Mouse (Mus musculus) embryo, embryonic 9.5 days (tissue): ENCODE measurements around the gene Stx5a.
A peak's percentile ranks its signal among the peaks of the same experiment; 100 is the strongest.

Experiments
- DNase-seq: peaks from one replicate; pipeline ENCODE4 v3.0.0-alpha.2; 2017; ENCODE audit errors: extremely low spot score

The Stx5a gene

DNA sequence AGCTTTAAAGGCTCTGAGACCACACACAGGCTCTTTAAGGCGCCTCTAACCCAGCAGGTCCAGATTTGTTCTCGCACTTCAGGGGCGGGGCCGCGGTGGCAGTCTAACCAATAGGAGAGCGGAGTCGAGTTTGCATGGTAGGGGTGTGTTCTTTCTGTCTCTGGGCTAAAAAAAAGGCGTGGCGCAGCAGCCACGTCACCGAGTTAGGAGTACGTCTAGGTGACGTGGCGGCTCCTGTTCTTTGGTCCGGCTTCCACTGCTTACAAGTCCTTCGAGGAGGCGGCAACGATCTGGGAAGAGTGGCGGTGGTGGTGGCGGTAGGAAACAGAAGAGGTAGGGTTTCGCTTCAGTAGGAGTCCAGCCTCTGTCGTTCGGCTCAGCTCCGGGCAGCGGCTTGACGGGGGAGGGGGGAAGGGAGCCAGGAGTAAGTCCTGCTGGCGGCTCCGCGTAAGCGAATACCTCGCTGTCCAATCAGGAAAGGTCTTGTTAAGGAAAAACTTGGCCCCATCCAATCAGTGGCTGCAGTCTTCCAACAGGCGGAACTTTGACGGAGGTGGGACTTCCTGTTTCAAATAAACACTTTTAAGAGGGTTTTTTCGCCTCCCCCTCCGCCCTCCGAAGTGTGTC lies at the start of gene Stx5a:
Stx5a (plus strand) TSS at position 171 of the 627 bp plus-strand sequence.
- peak; percentile 97 for DNase-seq

- no peak for DNase-seq
Measured at GRCm38 (mm10) chr19:8691871-8692539, 49.2 kb upstream of the Stx5a start.

GRCm38 (mm10) chr19:8692740-8693139 lies 48.5 kb upstream of the Stx5a start:
- DNase-seq: no peak

GRCm38 (mm10) chr19:8695330-8695729 lies 45.9 kb upstream of the Stx5a start:
- peak; percentile 33 for DNase-seq

DNA sequence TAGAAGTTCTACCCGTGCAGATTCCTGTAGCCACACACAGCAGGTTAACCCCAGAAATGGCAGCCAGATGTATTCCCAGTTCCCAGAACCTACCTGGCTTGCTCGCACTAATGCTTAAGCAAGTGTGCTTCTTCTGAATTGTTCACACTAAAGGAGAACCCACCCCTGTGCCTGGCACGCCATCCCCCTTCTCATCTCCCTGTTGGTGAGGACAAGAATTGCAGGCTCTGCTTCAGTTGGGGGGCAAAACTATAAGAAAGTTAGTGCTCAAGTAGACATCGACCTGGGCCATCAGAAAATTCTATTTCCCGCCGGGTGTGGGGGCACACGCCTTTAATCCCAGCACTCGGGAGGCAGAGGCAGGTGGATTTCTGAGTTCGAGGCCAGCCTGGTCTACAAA lies 41.6 kb upstream of the Stx5a start:
- no peak for DNase-seq

DNA sequence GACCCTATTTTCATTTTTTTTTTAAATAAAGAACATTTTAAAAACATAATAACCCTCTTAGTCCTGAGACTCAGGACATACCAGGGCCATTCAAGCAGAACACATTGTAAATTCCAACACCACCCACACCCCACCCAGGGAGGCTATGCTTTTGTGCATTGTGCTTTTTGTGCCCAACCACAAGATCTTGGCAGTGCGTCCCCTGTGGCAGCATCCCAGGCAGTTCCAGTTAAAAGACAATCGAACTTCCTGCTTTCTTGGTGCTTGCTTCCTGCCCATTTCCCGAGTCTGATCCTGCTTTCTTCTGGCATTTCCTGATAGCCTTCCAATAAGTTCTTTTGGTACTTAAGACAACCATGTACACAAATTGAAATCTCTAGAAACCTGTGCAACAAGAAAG lies 38.8 kb upstream of the Stx5a start:
- DNase-seq: no peak

DNA sequence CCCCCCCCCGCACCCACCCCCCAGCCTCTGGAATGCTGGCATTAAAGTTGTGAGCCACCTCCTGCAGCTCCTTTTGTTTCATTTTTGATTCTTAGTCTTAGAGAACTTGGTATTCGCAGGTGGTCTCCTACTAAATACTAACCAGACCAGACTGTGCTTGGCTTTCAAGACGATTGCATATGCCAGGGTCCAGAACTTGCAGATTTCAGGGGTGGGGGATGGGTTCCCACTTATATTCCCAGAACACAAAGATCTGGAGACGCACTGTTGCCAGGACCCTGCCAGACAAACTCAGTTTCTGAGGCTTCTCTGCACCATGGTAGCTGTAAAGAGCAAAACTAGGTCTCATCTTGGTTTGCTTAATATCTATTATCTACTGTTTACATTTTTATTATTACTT lies 37.6 kb upstream of the Stx5a start:
- DNase-seq: no peak

GRCm38 (mm10) chr19:8705026-8705708 lies 36.0 kb upstream of the Stx5a start:
- no peak for DNase-seq

GRCm38 (mm10) chr19:8706132-8706667 lies 35.0 kb upstream of the Stx5a start:
- DNase-seq: no peak

GRCm38 (mm10) chr19:8706930-8707329 lies 34.3 kb upstream of the Stx5a start:
- no peak for DNase-seq

GRCm38 (mm10) chr19:8708954-8709353 lies 32.3 kb upstream of the Stx5a start:
- no peak for DNase-seq

GRCm38 (mm10) chr19:8710057-8710456 lies 31.2 kb upstream of the Stx5a start:
- no peak for DNase-seq

DNA sequence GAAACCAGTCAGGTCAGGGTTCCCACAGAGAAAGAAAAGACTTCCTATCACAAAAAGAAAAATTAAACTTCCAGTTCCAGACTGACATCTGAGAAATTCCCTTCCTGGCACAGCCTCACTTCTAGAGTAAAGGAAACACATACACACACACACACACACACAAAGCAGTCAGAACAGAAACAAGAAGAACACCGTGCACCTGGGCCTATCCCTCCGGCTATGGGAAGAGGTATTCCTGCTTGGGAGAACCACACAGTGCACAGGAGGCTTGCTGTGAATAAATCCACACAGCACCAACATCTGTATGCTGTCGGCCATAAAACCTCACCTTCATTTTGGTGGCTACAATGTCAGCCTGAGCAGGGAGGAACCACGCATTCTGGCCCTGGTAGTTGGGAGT lies 29.7 kb upstream of the Stx5a start:
- no peak for DNase-seq

DNA sequence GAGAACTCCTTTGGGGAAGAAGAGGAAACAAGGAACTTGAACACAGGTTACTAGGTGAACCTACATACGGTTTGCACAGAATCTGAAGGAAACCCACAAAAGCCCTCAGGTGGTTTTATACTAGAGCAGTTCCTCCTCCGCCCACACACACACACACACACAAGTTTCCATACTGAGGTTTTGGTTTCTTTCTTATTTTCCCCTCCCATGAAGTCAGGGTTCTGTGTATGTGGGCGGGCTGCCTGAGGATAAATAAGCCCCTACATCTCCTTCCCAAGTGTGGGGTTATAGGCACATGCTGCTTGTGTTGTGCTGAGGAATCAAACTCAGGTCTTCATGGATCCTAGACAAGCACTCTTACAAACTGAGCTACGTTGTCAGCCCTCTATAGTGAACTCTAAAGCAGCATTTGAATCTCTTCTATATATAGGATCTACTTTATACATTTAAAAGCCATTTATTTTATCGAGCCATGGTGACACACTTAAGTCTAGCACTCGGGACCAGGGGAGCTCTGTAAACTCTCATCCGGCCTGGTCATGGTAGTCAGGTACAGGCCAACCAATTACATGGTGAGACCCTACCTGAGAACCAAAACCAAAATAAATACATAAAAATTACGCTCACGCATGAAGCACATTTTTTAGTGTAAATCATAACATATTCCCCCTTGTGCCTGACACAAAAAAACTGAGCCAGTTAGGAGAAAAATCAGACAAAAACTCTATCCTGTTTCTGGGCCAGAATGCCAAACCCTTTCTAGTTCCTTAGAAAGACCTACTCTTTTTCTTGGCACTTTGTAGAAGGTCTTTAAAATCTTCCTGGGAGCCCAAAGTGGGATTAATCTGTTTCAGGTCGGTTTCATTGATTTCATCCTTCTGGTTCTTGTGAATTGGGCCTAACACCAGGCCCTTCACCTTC lies 29.0 kb upstream of the Stx5a start:
- DNase-seq: no peak

DNA sequence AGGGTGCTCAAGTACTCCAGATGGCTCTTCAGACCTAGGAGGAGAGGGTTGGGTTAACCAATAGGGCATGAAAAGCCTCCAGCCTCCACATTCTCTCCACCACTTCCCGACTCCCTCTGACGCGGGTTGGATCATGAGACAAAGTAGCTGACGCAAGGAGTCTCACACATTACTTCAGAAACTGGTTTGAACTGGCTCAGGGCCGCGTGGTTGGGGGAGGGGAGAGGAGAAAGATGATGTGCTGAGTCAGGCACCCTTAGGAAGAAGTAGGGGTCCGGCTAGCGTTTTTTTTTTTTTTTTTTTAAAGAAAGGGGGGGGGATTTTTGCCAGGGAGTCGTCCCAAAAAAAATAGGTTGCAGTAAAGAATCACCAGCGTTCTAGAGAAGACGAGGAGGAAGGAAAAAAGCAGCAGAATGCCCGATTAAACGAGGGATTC lies 28.3 kb upstream of the Stx5a start:
- DNase-seq: peak; percentile 86

- peak; percentile 93 for DNase-seq
Measured at GRCm38 (mm10) chr19:8713306-8713996, 27.8 kb upstream of the Stx5a start.

DNA sequence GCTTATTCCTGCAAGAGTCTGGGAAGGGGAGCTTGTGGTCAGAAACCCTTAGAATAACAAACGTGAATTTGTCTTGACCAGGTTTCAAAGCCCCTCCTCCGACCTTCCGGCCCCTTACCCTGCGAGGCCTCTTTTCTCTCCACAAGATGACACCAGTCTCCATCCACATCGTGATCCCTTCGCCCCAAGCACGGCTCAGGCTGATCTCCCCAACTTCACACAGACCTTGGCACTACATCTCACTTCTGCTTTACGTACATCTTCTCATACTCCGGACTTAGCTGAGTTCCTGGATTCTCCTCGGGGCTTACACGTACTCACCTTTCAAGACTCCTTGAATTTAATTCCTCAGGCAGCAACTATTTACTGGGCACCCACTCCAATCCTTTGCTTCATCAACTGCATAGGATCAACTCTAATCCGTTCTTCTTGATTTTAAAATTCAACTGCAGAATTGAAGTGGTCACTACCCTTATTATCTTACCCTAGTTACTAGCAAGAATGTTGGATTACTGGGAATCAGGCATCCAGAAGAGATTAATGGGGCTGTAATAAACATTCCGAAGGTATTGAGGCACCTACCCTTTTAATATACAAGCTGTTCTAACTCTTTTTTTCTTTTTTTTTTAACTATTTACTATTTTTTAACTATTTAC lies 27.1 kb upstream of the Stx5a start:
- no peak for DNase-seq

GRCm38 (mm10) chr19:8714653-8715481 lies 26.3 kb upstream of the Stx5a start:
- DNase-seq: no peak

- no peak for DNase-seq
Measured at GRCm38 (mm10) chr19:8715868-8716766, 25.1 kb upstream of the Stx5a start.
